Mouse (Mus musculus): ENCODE results near the gene Cpne1. TPM values are rescaled to one million over a fixed set of nuclear protein-coding genes. Genes with fewer than 3 reads are reported as not detected.
A peak's percentile ranks its signal among the peaks of the same experiment; 100 is the strongest.
"Not testable (repeated sequence)": the region's sequence is repeated elsewhere in the genome, so short reads cannot be mapped to it uniquely, and the experiment has no call there.

The Cpne1 gene
- polyA plus RNA-seq, 1 experiment = 36.0 TPM

DNA sequence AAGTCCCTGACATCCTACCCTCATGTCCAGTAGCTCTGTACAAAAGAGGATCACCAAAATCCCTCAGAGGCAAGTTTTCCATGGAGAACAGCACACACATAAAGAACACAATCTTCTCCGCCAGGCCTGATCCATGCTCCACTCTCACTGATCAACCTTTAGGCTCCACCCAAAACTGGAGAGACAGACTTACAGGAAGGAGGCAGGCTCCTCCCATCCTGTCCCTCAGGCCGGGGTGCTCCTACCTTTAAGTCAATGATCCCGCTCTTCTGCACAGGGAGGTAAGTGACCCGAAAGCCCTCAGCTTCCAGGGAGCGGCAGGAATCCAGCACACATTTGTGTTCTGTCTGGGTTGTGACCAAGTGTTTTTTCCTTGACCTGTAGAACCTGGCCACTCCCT is 22.4 kb upstream of the Cpne1 start:
- no peak for TF ChIP-seq CTCF (IDR thresholded peaks at IDR 0.05; ENCODE audit: low read depth, low read length)
- no peak for TF ChIP-seq POLR2A (IDR thresholded peaks at IDR 0.05; ENCODE audit: borderline replicate concordance, low read depth, low read length)
- Histone ChIP-seq H3K27ac (ENCODE audit: insufficient read depth, low read depth, low read length) (no peak overlapping the region), H3K4me3 (ENCODE audit: insufficient read depth, low read length) (no peak overlapping the region), H3K4me1 (ENCODE audit: control insufficient read depth, insufficient read depth, low read length) (no peaks in the 10 kb centered on the region)

GRCm38 (mm10) chr2:156126992-156127391 is 15.2 kb upstream of the Cpne1 start, which contains the start of gene Gm28036:
Gene Gm28036 (minus strand): TSS chr2:156127092.
- TF ChIP-seq CTCF (IDR thresholded peaks at IDR 0.05; ENCODE audit: low read depth, low read length) = no peak
- TF ChIP-seq POLR2A (IDR thresholded peaks at IDR 0.05; ENCODE audit: borderline replicate concordance, low read depth, low read length) = no peak

GRCm38 (mm10) chr2:156123731-156124130 is 12.0 kb upstream of the Cpne1 start:
- Histone ChIP-seq H3K27ac (ENCODE audit: insufficient read depth, low read depth, low read length) (no peak overlapping the region), H3K4me3 (ENCODE audit: insufficient read depth, low read length) (no peak overlapping the region), H3K4me1 (ENCODE audit: control insufficient read depth, insufficient read depth, low read length) (no peaks in the 10 kb centered on the region)
- TF ChIP-seq POLR2A (IDR thresholded peaks at IDR 0.05; ENCODE audit: borderline replicate concordance, low read depth, low read length) (no peak), CTCF (IDR thresholded peaks at IDR 0.05; ENCODE audit: low read depth, low read length) (no peak)

More at GRCm38 (mm10) chr2:156126992-156127391, 15.2 kb upstream of the Cpne1 start, which contains the start of gene Gm28036:
- Histone ChIP-seq H3K27ac (ENCODE audit: insufficient read depth, low read depth, low read length) (no peak within 1 kb of the TSS), H3K4me1 (ENCODE audit: control insufficient read depth, insufficient read depth, low read length) (no peaks in the 10 kb centered on the region), H3K4me3 (ENCODE audit: insufficient read depth, low read length) (no peak within 1 kb of the TSS)

DNA sequence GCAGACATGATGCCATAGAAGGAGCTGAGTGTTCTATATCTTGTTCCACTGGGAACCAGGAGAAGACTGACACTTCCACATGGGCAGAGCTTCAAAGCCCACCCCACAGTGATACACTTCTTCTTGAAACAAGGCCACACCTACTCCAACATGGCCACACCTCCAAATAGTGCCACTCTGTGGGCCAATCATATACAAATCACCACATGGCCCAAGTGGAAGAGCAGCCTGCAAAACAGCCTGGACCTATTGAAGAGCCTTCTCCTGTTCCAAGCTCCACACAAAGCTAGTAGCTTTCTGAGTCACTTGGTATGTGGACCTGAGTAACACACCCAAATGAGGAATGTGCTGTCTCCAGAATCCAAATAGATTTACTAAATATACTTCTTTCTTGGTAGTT is 7.8 kb upstream of the Cpne1 start:
- H3K27ac ChIP-seq (ENCODE audit: insufficient read depth, low read depth, low read length) = no peak overlapping the region

DNA sequence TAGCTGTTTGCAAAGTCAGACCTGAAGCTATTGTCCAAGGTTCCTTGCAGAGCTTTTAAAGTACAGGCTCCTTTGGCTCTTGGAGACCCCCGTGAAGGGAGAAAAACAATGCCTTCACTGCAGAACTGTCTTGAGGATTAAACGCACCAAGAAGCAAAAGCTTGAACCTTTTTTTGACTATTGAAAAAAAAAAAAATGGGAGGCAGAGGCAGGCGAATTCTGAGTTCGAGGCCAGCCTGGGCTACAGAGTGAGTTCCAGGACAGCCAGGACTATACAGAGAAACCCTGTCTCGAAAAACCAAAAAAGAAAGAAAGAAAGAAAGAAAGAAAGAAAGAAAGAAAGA is 287 bp upstream of the Cpne1 start:
- Histone ChIP-seq H3K4me3 (ENCODE audit: insufficient read depth, low read length) (peak overlapping the region; percentile 71), H3K27ac (ENCODE audit: insufficient read depth, low read depth, low read length) (0 out of 2 replicates have a peak overlapping the region, but pooled peaks have one; percentile 2)
- H3K4me1 ChIP-seq (ENCODE audit: control insufficient read depth, insufficient read depth, low read length) = not testable (repeated sequence)

More for the DNA sequence above, 7.8 kb upstream of the Cpne1 start:
- H3K4me1 ChIP-seq (ENCODE audit: control insufficient read depth, insufficient read depth, low read length) = no peaks in the 10 kb centered on the region
- TF ChIP-seq CTCF (IDR thresholded peaks at IDR 0.05; ENCODE audit: low read depth, low read length) (no peak), POLR2A (IDR thresholded peaks at IDR 0.05; ENCODE audit: borderline replicate concordance, low read depth, low read length) (no peak)
- H3K4me3 ChIP-seq (ENCODE audit: insufficient read depth, low read length) = no peak overlapping the region

GRCm38 (mm10) chr2:156110627-156111357 is 973 bp downstream of the Cpne1 start:
- H3K4me3 ChIP-seq (ENCODE audit: insufficient read depth, low read length) = peak overlapping the region; percentile 71
- peaks cover 11% of the 10 kb centered on the region for H3K4me1 ChIP-seq (ENCODE audit: control insufficient read depth, insufficient read depth, low read length)
- TF ChIP-seq POLR2A (IDR thresholded peaks at IDR 0.05; ENCODE audit: borderline replicate concordance, low read depth, low read length) (no peak), CTCF (IDR thresholded peaks at IDR 0.05; ENCODE audit: low read depth, low read length) (no peak)
- H3K27ac ChIP-seq (ENCODE audit: insufficient read depth, low read depth, low read length) = no peak overlapping the region

- no peak overlapping the region for H3K27ac ChIP-seq (ENCODE audit: insufficient read depth, low read depth, low read length)
Measured at GRCm38 (mm10) chr2:156091926-156092325, 19.8 kb downstream of the Cpne1 start.

GRCm38 (mm10) chr2:156089799-156090198 is 22.0 kb downstream of the Cpne1 start:
- H3K4me3 ChIP-seq (ENCODE audit: insufficient read depth, low read length) = no peak overlapping the region
- no peaks in the 10 kb centered on the region for H3K4me1 ChIP-seq (ENCODE audit: control insufficient read depth, insufficient read depth, low read length)
- TF ChIP-seq POLR2A (IDR thresholded peaks at IDR 0.05; ENCODE audit: borderline replicate concordance, low read depth, low read length) = no peak
- no peak overlapping the region for H3K27ac ChIP-seq (ENCODE audit: insufficient read depth, low read depth, low read length)

More at GRCm38 (mm10) chr2:156091926-156092325, 19.8 kb downstream of the Cpne1 start:
- Histone ChIP-seq H3K4me1 (ENCODE audit: control insufficient read depth, insufficient read depth, low read length) (no peaks in the 10 kb centered on the region), H3K4me3 (ENCODE audit: insufficient read depth, low read length) (no peak overlapping the region)
- TF ChIP-seq CTCF (IDR thresholded peaks at IDR 0.05; ENCODE audit: low read depth, low read length) (no peak), POLR2A (IDR thresholded peaks at IDR 0.05; ENCODE audit: borderline replicate concordance, low read depth, low read length) (no peak)

DNA sequence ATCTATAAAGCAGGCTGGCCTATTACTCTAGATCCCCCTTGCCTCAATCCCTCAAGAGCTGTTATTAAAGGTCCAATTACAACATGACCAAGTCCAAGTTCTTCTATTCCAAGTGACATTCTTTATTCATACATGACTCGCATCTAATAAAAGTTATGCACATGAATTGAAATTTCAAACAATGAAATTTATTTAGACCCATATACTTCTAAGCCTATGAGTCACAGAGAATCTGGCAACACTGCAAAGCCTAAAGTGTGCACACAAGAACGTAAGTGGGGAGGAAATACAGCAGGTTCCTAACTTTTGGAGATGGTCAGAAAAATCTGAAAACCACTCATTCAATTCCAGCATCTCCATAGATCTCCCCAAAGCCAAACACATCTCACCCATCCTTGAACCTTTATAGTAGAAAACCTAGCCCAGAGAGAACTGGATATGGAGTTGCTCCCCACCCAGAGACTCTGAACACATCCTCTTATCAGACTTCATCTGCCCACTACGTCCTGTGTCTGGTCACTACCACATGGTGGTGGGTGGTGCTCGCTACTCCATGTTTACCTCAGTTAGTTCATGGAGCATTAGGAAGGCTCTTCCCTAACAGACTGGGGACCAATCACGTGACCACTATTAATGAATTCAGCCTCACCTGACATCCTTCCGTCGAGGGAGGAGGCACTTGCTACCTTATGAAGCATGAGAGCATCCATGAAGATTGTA is 24.2 kb downstream of the Cpne1 start:
- Histone ChIP-seq H3K4me1 (ENCODE audit: control insufficient read depth, insufficient read depth, low read length) (no peaks in the 10 kb centered on the region), H3K4me3 (ENCODE audit: insufficient read depth, low read length) (no peak overlapping the region), H3K27ac (ENCODE audit: insufficient read depth, low read depth, low read length) (no peak overlapping the region)
- no peak for TF ChIP-seq POLR2A (IDR thresholded peaks at IDR 0.05; ENCODE audit: borderline replicate concordance, low read depth, low read length)

GRCm38 (mm10) chr2:156084541-156084940 is 27.2 kb downstream of the Cpne1 start:
- no peak overlapping the region for H3K4me3 ChIP-seq (ENCODE audit: insufficient read depth, low read length)
- TF ChIP-seq CTCF (IDR thresholded peaks at IDR 0.05; ENCODE audit: low read depth, low read length) (no peak), POLR2A (IDR thresholded peaks at IDR 0.05; ENCODE audit: borderline replicate concordance, low read depth, low read length) (no peak)
- H3K27ac ChIP-seq (ENCODE audit: insufficient read depth, low read depth, low read length) = no peak overlapping the region
- H3K4me1 ChIP-seq (ENCODE audit: control insufficient read depth, insufficient read depth, low read length) = no peaks in the 10 kb centered on the region
